39 mouse cellular contexts compared by ENCODE assay signal in genomic region chr17:74002396-74002795, GRCm38 (mm10). TPM values are rescaled to one million over a fixed set of nuclear protein-coding genes. Genes with fewer than 3 reads are reported as not detected.
"Had no signal": no experiment of that assay in that cellular context is flagged by ENCODE, and none has a peak within 500 bp of the region (broad histone marks: within the 10 kb centered on the region; RNA-seq: fewer than 3 reads in every experiment).

No protein-coding gene starts in this region.

- ATAC-seq: liver, embryonic 12.5 days; liver, postnatal 0 days; midbrain, embryonic 13.5 days; midbrain, embryonic 15.5 days; midbrain, embryonic 16.5 days had no signal

- H3K4me2 ChIP-seq: limb, embryonic 12.5 days; limb, embryonic 13.5 days; limb, embryonic 15.5 days; liver, embryonic 11.5 days; liver, embryonic 12.5 days; liver, embryonic 13.5 days; liver, embryonic 15.5 days; lung, embryonic 14.5 days; lung, embryonic 15.5 days; midbrain, embryonic 11.5 days; midbrain, embryonic 12.5 days; midbrain, embryonic 13.5 days; midbrain, embryonic 15.5 days; neural tube, embryonic 12.5 days had no signal

- DNase-seq: left cerebral cortex, postnatal 4 days; liver; liver, embryonic 13.5 days; liver, postnatal 0 days; lung, adult 18-20 months; lung, adult 2 months; lung, embryonic 14.5 days; lung, postnatal 10 days; lung, postnatal 14 days; lung, postnatal 36 days; lung, postnatal 4 days; midbrain, embryonic 14.5 days had no signal

- H3K9ac ChIP-seq: limb, embryonic 12.5 days; limb, embryonic 13.5 days; limb, embryonic 15.5 days; liver, embryonic 12.5 days; liver, embryonic 13.5 days; liver, embryonic 14.5 days; liver, embryonic 15.5 days; liver, postnatal 0 days; lung, embryonic 14.5 days; lung, embryonic 15.5 days; midbrain, embryonic 12.5 days; midbrain, embryonic 13.5 days; midbrain, embryonic 15.5 days; neural tube, embryonic 12.5 days had no signal

- H3K4me1 ChIP-seq: limb, embryonic 12.5 days; limb, embryonic 13.5 days; limb, embryonic 15.5 days; liver, embryonic 12.5 days; liver, embryonic 13.5 days; liver, embryonic 15.5 days; lung, embryonic 15.5 days; megakaryocyte, embryonic 14.5 days; midbrain, embryonic 10.5 days; midbrain, embryonic 12.5 days; midbrain, embryonic 13.5 days; midbrain, embryonic 15.5 days; neural tube, embryonic 12.5 days had no signal

- H3K27me3 ChIP-seq: limb, embryonic 12.5 days; limb, embryonic 13.5 days; limb, embryonic 15.5 days; liver, embryonic 12.5 days; liver, embryonic 13.5 days; liver, embryonic 15.5 days; lung, embryonic 15.5 days; midbrain, embryonic 12.5 days; midbrain, embryonic 13.5 days; midbrain, embryonic 15.5 days; neural tube, embryonic 12.5 days had no signal

- H3K36me3 ChIP-seq: limb, embryonic 12.5 days; limb, embryonic 13.5 days; limb, embryonic 15.5 days; liver, embryonic 12.5 days; liver, embryonic 13.5 days; liver, embryonic 15.5 days; lung, embryonic 15.5 days; midbrain, embryonic 10.5 days; midbrain, embryonic 12.5 days; midbrain, embryonic 13.5 days; midbrain, embryonic 15.5 days; neural tube, embryonic 12.5 days had no signal

- H3K4me3 ChIP-seq: left cerebral cortex, adult 2 months; limb, embryonic 12.5 days; limb, embryonic 13.5 days; limb, embryonic 15.5 days; liver, embryonic 12.5 days; liver, embryonic 13.5 days; liver, embryonic 15.5 days; lung, embryonic 15.5 days; megakaryocyte, embryonic 14.5 days; midbrain, embryonic 10.5 days; midbrain, embryonic 12.5 days; midbrain, embryonic 13.5 days; midbrain, embryonic 15.5 days; myocyte; neural tube, embryonic 12.5 days had no signal

- H3K9me3 ChIP-seq: limb, embryonic 13.5 days; limb, embryonic 15.5 days; liver, embryonic 12.5 days; liver, embryonic 13.5 days; liver, embryonic 15.5 days; lung, embryonic 15.5 days; midbrain, embryonic 10.5 days; midbrain, embryonic 12.5 days; midbrain, embryonic 13.5 days; midbrain, embryonic 15.5 days; neural tube, embryonic 12.5 days had no signal

- H3K27ac ChIP-seq: left cerebral cortex, adult 2 months; limb, embryonic 12.5 days; limb, embryonic 13.5 days; limb, embryonic 15.5 days; liver, embryonic 12.5 days; liver, embryonic 13.5 days; liver, embryonic 14.5 days; liver, embryonic 15.5 days; lung, embryonic 15.5 days; macrophage; midbrain, embryonic 10.5 days; midbrain, embryonic 12.5 days; midbrain, embryonic 13.5 days; midbrain, embryonic 15.5 days; neural tube, embryonic 12.5 days had no signal

RNA-seq across cellular contexts. Expression of gene Srd5a2, which starts 45.3 kb away (rescaled TPM):
- total RNA-seq: left cerebral cortex, adult 2 months; left cerebral cortex, postnatal 14 days; left cerebral cortex, postnatal 25 days; left cerebral cortex, postnatal 4 days; megakaryocyte progenitor cell, adult 5-6 weeks; megakaryocyte, adult 5-6 weeks; megakaryocyte-erythroid progenitor cell, adult 5-6 weeks; midbrain, postnatal 0 days; monocyte, adult 5-6 weeks had no signal
- polyA plus RNA-seq: liver, embryonic 11.5 days; liver, embryonic 12.5 days; liver, embryonic 13.5 days; liver, postnatal 0 days; lung, adult 2 months; lung, embryonic 14.5 days; lung, embryonic 15.5 days; lung, embryonic 16.5 days; macrophage; midbrain, embryonic 10.5 days; midbrain, embryonic 11.5 days; midbrain, embryonic 12.5 days; midbrain, embryonic 13.5 days; midbrain, embryonic 14.5 days; midbrain, embryonic 16.5 days; midbrain, postnatal 0 days; myocyte had no signal
